Mouse (Mus musculus): ENCODE results near the gene Mta1. TPM values are rescaled to one million over a fixed set of nuclear protein-coding genes. Genes with fewer than 3 reads are reported as not detected.
A peak's percentile ranks its signal among the peaks of the same experiment; 100 is the strongest.

Mta1 gene
- total RNA-seq, 2 experiments from 2014 or later = 32.4 to 61.2 TPM

- ATAC-seq (replicated peaks; ENCODE audit: poor library complexity) = no peak
Observed at GRCm38 (mm10) chr12:113176960-113177725, 79.1 kb downstream of the Mta1 start.

- no peak for ATAC-seq (replicated peaks; ENCODE audit: poor library complexity)
Observed at GRCm38 (mm10) chr12:113181020-113181419, 82.9 kb downstream of the Mta1 start.

GRCm38 (mm10) chr12:113184945-113185344 is 86.9 kb downstream of the Mta1 start:
- ATAC-seq (replicated peaks; ENCODE audit: poor library complexity) = no peak

GRCm38 (mm10) chr12:113185442-113186291 is 87.6 kb downstream of the Mta1 start, which contains the start of gene Tmem121:
TSS of gene Tmem121 (plus strand) at chr12:113185930.
- 0 out of 2 replicates have a peak, but pooled peaks have one; percentile 5 for ATAC-seq (replicated peaks; ENCODE audit: poor library complexity)

GRCm38 (mm10) chr12:113186326-113187010 is 88.4 kb downstream of the Mta1 start:
- ATAC-seq (replicated peaks; ENCODE audit: poor library complexity) = no peak

Other genes starting within 250 kb of the Mta1 start
- 11.4 and 14.1 TPM in 2 replicates for gene Gpr132, start 230.1 kb upstream of the Mta1 start, total RNA-seq (2015)
- 5.7 and 6.1 TPM in 2 replicates for gene Gpr132, start 230.1 kb upstream of the Mta1 start, total RNA-seq (2017)
- 0.64 and 0.78 TPM in 2 replicates for gene Jag2, start 168.5 kb upstream of the Mta1 start, total RNA-seq (2015)
- 2.4 and 4.5 TPM in 2 replicates for gene Jag2, start 168.5 kb upstream of the Mta1 start, total RNA-seq (2017)
- gene Nudt14, start 156.2 kb upstream of the Mta1 start, total RNA-seq (2015) = 12.6 and 13.4 TPM in 2 replicates
- 14.8 TPM in 2 replicates for gene Nudt14, start 156.2 kb upstream of the Mta1 start, total RNA-seq (2017)
- gene Btbd6, start 121.8 kb upstream of the Mta1 start, total RNA-seq (2015) = 7.7 and 9.5 TPM in 2 replicates
- 5.2 and 6.4 TPM in 2 replicates for gene Btbd6, start 121.8 kb upstream of the Mta1 start, total RNA-seq (2017)
- 24.0 and 29.3 TPM in 2 replicates for gene Brf1, start 97.6 kb upstream of the Mta1 start, total RNA-seq (2015)
- 27.2 and 39.0 TPM in 2 replicates for gene Brf1, start 97.6 kb upstream of the Mta1 start, total RNA-seq (2017)
- 16.2 and 16.8 TPM in 2 replicates for gene Pacs2, start 83.8 kb upstream of the Mta1 start, total RNA-seq (2015)
- 9.2 and 10.0 TPM in 2 replicates for gene Pacs2, start 83.8 kb upstream of the Mta1 start, total RNA-seq (2017)
- 0.27 TPM in 1 of 2 replicates, not detected in the other for gene Tex22, start 23.8 kb upstream of the Mta1 start, total RNA-seq (2015)
- gene Tex22, start 23.8 kb upstream of the Mta1 start, total RNA-seq (2017) = 0.17 TPM in 1 of 2 replicates, not detected in the other
- gene Crip2, start 42.0 kb downstream of the Mta1 start, total RNA-seq (2015) = 0.77 and 1.1 TPM in 2 replicates
- gene Crip2, start 42.0 kb downstream of the Mta1 start, total RNA-seq (2017) = 0.57 and 1.2 TPM in 2 replicates
- gene Crip1, start 48.0 kb downstream of the Mta1 start, total RNA-seq (2015) = 139 and 158 TPM in 2 replicates
- 126 and 150 TPM in 2 replicates for gene Crip1, start 48.0 kb downstream of the Mta1 start, total RNA-seq (2017)
- gene Tedc1, start 58.1 kb downstream of the Mta1 start, total RNA-seq (2015) = 5.2 and 5.3 TPM in 2 replicates
- 14.6 and 17.8 TPM in 2 replicates for gene Tedc1, start 58.1 kb downstream of the Mta1 start, total RNA-seq (2017)
- 0.17 TPM in 1 of 2 replicates, not detected in the other for gene Tmem121, start 87.7 kb downstream of the Mta1 start, total RNA-seq (2015)
- gene Tmem121, start 87.7 kb downstream of the Mta1 start, total RNA-seq (2017) = 0.12 TPM in 1 of 2 replicates, not detected in the other

All from megakaryocyte progenitor cell, adult 5-6 weeks (primary cell).